Mouse (Mus musculus): Measurements from ENCODE around the gene AC124502.3.

Gene AC124502.3

DNA sequence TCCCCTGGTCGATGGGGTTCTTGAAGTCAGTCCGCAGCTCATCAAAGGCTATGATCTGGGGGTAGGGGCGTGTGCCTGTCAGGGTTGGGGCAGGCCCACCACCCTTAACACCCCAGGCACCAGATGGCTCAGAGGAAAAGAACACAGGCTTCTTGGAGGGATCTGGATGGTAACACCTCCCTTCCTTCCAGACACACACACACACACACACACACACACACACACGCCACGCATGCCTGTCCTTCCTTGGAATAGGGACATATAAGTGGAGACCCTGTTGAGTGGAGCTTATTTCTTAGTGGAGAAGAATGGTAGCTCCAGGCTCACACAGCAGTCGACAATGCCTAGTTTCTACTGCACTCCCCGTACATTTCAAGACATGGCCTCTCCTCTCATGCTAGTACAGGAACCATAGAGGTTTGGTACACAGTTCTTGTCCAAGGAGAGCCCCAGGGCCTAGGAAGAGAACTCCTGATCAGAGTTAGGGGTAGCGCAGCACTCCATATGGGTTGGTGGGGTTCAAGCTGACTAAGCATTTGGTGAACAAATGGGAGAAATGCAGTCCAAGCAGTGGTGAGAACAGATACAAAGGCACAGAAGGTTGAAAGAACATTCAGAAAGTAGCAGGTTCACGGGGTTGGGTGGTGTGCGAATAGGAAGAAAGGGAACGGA lies 56.2 kb downstream of the AC124502.3 start:
- in situ Hi-C loops (cut with MboI; ENCODE audit: low pct_unique_long_range_greater_than_20kb in 1 of 2, low sequenced_read_pairs in 2 of 2, unreplicated experiment in 1 of 2) = loop anchor here in 1 of 2 experiments (10.0 kb wide), 1 partner anchor 50 kb away; no protein-coding TSS in a partner anchor

DNA sequence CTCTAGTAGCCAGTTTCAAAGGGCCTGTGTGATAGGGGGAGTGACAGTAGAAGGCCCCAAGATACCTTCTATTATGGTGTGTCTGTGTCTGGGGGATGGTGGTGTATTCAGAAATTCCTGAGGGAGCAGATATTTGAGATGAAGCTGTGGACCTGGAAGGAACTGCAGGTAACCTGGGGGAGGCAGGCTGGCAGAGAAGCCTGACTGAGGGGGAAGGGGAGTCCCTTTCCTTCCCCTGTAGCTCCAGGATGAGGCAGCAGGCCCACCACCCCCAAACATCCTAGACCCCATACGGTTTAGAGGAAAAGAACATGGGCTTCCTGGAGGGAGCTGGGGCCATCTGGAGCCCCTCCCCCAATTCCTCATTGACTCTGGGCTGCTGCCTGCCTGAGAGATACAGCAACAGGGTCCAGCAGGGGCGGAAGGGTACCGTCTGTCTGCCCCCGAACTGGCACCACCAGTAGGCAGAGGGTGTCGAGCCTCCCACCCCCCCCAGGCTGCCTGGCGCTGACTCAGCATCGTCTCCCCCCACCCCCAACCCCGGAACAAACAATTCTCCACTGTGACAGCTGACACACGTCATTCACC lies 57.3 kb downstream of the AC124502.3 start:
- in situ Hi-C loops (cut with MboI; ENCODE audit: low pct_unique_long_range_greater_than_20kb in 1 of 2, low sequenced_read_pairs in 2 of 2, unreplicated experiment in 1 of 2) = loop anchor here in 1 of 2 experiments (10.0 kb wide), 1 partner anchor 49 kb away; no protein-coding TSS in a partner anchor

DNA sequence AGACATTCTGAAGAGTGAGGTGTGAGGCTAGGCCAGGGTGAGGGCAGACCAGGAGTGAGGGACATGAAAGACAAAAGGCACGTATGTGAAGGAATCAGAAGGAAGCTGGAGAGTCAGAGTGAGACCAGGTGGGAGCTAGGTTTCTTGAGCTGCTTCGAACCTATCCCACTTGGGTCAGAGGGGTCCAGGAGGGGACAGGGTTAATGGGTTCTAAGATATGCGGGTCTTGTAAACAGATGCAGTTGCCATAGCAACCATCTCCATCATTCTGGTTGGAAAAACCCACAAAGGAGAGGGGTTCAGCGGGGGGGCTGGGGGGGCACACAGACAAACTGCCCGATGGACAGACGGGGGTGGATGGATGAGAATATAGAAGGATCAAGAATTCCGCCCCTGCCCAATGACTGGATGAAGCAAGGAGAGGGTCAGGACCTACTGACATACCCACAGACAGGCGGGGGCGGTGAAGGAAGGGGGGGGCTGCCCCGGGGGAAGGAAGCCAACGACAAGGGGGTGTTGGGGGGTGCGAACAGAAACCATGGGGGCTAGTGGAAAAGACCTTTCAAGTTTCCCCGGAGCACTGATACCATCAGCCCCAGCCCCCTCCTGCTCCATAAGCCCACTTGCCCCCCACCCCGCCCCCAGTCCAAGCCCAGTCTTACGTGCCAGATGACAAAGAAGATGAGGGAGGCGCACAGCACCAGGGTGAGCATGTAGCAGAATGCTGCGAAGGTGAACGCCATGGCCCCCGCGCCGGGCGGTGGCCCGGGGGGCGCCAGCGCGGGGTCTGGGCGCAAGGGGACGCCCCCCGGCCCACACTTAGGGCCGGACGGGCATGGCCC lies 59.1 kb downstream of the AC124502.3 start:
- in situ Hi-C loops (cut with MboI; ENCODE audit: low pct_unique_long_range_greater_than_20kb in 1 of 2, low sequenced_read_pairs in 2 of 2, unreplicated experiment in 1 of 2) = loop anchor here in 1 of 2 experiments (10.0 kb wide), 1 partner anchor 47 kb away; no protein-coding TSS in a partner anchor

DNA sequence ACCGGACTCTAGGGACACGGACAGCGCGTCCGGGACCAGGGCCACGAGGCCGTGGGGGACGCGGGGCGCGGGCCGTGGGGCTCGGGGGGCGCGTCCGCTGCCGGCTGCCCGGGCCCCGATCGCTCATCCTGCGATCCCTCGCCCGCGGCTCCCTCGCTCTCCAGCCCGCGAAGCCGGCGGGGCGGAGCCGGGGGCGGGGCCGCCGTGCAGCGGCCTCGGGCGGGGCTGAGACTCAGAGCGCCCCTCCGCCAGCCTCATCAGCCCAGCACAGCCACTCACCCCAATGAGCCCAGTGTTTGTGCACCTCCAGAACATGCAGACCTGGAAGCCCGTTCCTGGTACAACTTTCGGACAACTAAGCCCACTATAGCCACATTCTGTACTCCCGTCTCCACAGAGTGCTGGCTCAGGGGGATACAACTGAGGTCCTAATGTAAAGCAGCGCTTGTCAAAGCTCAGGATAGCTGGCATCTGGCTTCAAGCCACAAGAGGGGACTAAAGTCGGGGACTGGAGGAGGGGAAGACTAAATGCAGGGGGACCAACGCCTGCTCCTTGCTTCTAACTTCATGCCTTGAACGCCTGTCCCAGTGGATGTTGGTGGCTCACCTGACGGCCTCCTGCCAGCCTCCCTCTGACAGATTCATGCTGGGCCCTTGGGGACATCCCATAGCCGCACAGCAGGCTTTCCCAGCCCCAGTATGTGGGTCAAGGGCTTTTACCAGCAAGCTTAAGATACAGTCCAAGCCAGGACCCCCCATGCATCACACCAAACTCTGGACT lies 59.9 kb downstream of the AC124502.3 start, which contains the start of gene Cnih2:
Gene Cnih2, minus strand, starts transcription at position 159 of the 781 bp plus-strand sequence.
- in situ Hi-C loops (cut with MboI; ENCODE audit: low pct_unique_long_range_greater_than_20kb in 1 of 2, low sequenced_read_pairs in 2 of 2, unreplicated experiment in 1 of 2) = loop anchor here in 1 of 2 experiments (10.0 kb wide), 1 partner anchor 46 kb away; no protein-coding TSS in a partner anchor

Measured in mouse embryonic stem cell (cell line).